Mouse (Mus musculus) embryonic facial prominence, embryonic 10.5 days (tissue): ENCODE measurements around the gene Auts2. TPM values are rescaled to one million over a fixed set of nuclear protein-coding genes. Genes with fewer than 3 reads are reported as not detected.

Experiments used
- DNase-seq: peaks from one replicate; pipeline ENCODE4 v3.0.0-alpha.2; 2017; ENCODE audit warnings: low spot score
- H3K27ac ChIP-seq: fragments of 300-500 bp; sonication (generic); replicated peaks from 2 replicates; pipeline ENCODE4 v1.5.1; 2016; ENCODE audit warnings: mild to moderate bottlenecking
- H3K27me3 ChIP-seq: fragments of 300-500 bp; sonication (generic); replicated peaks from 2 replicates; pipeline ENCODE4 v1.6.1; 2016; ENCODE audit warnings: low read depth, mild to moderate bottlenecking; ENCODE audit not compliant: poor library complexity, severe bottlenecking
- H3K36me3 ChIP-seq: fragments of 300-500 bp; sonication (generic); replicated peaks from 2 replicates; pipeline ENCODE4 v1.6.1; 2016; ENCODE audit warnings: mild to moderate bottlenecking, moderate library complexity
- H3K4me1 ChIP-seq: fragments of 300-500 bp; sonication (generic); 2 replicates; pipeline ENCODE4 v1.6.1; 2016
- H3K4me3 ChIP-seq: fragments of 300-500 bp; sonication (generic); 2 replicates; pipeline ENCODE4 v1.5.1; 2016; ENCODE audit warnings: mild to moderate bottlenecking, moderate library complexity
- H3K9me3 ChIP-seq: fragments of 300-500 bp; sonication (generic); 2 replicates; pipeline ENCODE4 v1.6.1; 2016; ENCODE audit warnings: mild to moderate bottlenecking
- WGBS: fragments of 180-500 bp; shearing (Covaris S2); methylation state at CpG from one replicate; pipeline ENCODE4 v1.1.7; 2016; 5-methylcytosine and 5-hydroxymethylcytosine counted together
- polyA plus RNA-seq: library from polyadenylated mRNA; unstranded; fragments of >200 nt; fragmentation: Nextera tagmentation; extraction: Ambion mirVana; gene quantifications from 2 replicates; pipeline ENCODE4 v1.2.1, GENCODE M21; 2016

The Auts2 gene
- polyA plus RNA-seq, 1 experiment from 2014 or later = 50.0 TPM

DNA sequence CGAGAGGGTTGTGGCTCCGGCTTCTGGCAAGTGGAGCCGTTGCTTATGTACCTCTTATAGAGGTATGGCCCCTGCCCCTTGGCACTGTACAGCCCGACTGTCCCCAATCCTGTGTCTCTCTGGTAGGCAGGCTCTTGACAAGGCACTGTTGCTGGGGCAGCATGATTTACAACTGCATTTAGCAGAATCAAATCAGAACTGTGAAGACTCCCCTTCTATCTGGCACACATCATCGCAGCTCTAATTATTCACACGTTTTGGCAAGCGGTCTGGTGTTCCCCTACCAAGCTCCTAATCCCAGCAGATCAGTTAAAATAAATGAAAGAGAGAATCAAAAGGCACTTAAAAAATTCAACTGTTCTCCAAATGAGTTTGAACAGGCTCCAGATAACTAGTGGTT, 835.7 kb downstream of the Auts2 start:
- no peak overlapping the region for H3K27ac ChIP-seq
- H3K9me3 ChIP-seq = 0 out of 2 replicates have a peak, but pooled peaks cover under 1% of the 10 kb centered on the region
- DNase-seq = no peak
- no peak overlapping the region for H3K4me3 ChIP-seq
- H3K36me3 ChIP-seq = no peaks in the 10 kb centered on the region
- WGBS = 89% methylated on average over 7 of the region's 7 CpGs
- 0 out of 2 replicates have a peak, but pooled peaks cover 5% of the 10 kb centered on the region for H3K27me3 ChIP-seq
- H3K4me1 ChIP-seq = 0 out of 2 replicates have a peak, but pooled peaks cover 10% of the 10 kb centered on the region

- Histone ChIP-seq H3K4me3 (no peak overlapping the region), H3K27ac (no peak overlapping the region), H3K9me3 (no peaks in the 10 kb centered on the region), H3K4me1 (0 out of 2 replicates have a peak, but pooled peaks cover 9% of the 10 kb centered on the region), H3K27me3 (peaks cover 5% of the 10 kb centered on the region; the same call in 1 of the 2 replicates), H3K36me3 (no peaks in the 10 kb centered on the region)
- WGBS = 85% methylated on average over 6 of the region's 6 CpGs
- DNase-seq = no peak
Observed at GRCm38 (mm10) chr5:131703729-131704128, 839.4 kb downstream of the Auts2 start.

- peaks cover 9% of the 10 kb centered on the region; the same call in 1 of the 2 replicates for H3K27me3 ChIP-seq
- no peak for DNase-seq
- H3K27ac ChIP-seq = no peak overlapping the region
- H3K4me1 ChIP-seq = 0 out of 2 replicates have a peak, but pooled peaks cover 9% of the 10 kb centered on the region
- H3K9me3 ChIP-seq = no peaks in the 10 kb centered on the region
- 91% methylated on average over 6 of the region's 6 CpGs for WGBS
- H3K36me3 ChIP-seq = no peaks in the 10 kb centered on the region
- H3K4me3 ChIP-seq = no peak overlapping the region
Observed at GRCm38 (mm10) chr5:131702840-131703392, 840.2 kb downstream of the Auts2 start.

GRCm38 (mm10) chr5:131698900-131699299, 844.2 kb downstream of the Auts2 start:
- 96% methylated on average over 7 of the region's 7 CpGs for WGBS
- Histone ChIP-seq H3K4me3 (no peak overlapping the region), H3K36me3 (no peaks in the 10 kb centered on the region), H3K27ac (no peak overlapping the region), H3K4me1 (peaks cover 20% of the 10 kb centered on the region), H3K9me3 (no peaks in the 10 kb centered on the region), H3K27me3 (peaks cover 28% of the 10 kb centered on the region)
- no peak for DNase-seq

GRCm38 (mm10) chr5:131690781-131691180, 852.4 kb downstream of the Auts2 start:
- DNase-seq = no peak
- H3K9me3 ChIP-seq = no peaks in the 10 kb centered on the region
- no peaks in the 10 kb centered on the region for H3K4me1 ChIP-seq
- H3K4me3 ChIP-seq = no peak overlapping the region
- H3K27me3 ChIP-seq = peaks cover 29% of the 10 kb centered on the region
- 69% methylated on average over 1 of the region's 1 CpGs for WGBS
- H3K36me3 ChIP-seq = no peaks in the 10 kb centered on the region
- no peak overlapping the region for H3K27ac ChIP-seq

GRCm38 (mm10) chr5:131686956-131687618, 856.1 kb downstream of the Auts2 start:
- WGBS = 83% methylated on average over 8 of the region's 8 CpGs
- peaks cover 5% of the 10 kb centered on the region for H3K36me3 ChIP-seq
- peaks cover 14% of the 10 kb centered on the region; the same call in 1 of the 2 replicates for H3K27me3 ChIP-seq
- DNase-seq = no peak
- H3K9me3 ChIP-seq = peaks cover 4% of the 10 kb centered on the region; the same call in 1 of the 2 replicates
- H3K27ac ChIP-seq = no peak overlapping the region
- no peak overlapping the region for H3K4me3 ChIP-seq
- no peaks in the 10 kb centered on the region for H3K4me1 ChIP-seq

DNA sequence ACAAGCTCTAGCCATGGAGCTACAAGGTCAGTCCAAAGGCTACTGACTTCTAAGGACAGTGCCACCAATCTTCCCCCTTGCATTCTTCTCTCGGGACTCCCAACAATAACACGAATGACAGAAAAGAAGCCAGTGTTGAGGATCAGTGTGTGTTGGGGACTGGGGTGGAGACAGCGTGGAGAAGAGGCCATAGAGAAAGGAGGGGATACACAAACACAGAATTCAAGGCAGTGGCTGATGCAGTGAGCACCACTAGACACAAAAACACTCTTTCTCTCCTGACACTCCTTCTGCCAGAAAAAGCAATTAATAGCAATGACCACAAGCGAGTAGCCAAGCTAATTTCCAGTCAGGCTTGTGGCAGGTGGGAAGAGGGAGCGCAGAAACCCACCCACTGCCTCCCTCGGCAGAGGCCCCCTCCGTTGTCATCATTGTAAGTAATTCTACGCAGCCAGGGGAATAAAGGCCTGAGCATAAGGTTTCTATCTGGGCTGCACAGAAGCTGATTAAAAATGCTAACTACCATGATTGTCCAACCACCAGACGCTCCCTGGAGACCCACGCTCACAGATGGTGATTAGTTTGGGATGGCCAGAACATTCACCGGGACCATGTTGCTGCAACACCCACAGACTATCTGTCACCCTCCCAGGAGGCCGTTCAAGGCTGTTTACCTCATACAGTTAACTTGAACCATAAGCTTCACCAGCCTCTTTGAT, 862.9 kb downstream of the Auts2 start:
- peaks cover 17% of the 10 kb centered on the region for H3K4me1 ChIP-seq
- no peak overlapping the region for H3K4me3 ChIP-seq
- 64% methylated on average over 12 of the region's 12 CpGs for WGBS
- peak; percentile 39 for DNase-seq
- peaks cover 4% of the 10 kb centered on the region; the same call in 1 of the 2 replicates for H3K9me3 ChIP-seq
- peaks cover 5% of the 10 kb centered on the region for H3K36me3 ChIP-seq
- H3K27ac ChIP-seq = 0 out of 2 replicates have a peak overlapping the region, but pooled peaks have one; percentile 8
- H3K27me3 ChIP-seq = peaks cover 16% of the 10 kb centered on the region; the same call in 1 of the 2 replicates

DNA sequence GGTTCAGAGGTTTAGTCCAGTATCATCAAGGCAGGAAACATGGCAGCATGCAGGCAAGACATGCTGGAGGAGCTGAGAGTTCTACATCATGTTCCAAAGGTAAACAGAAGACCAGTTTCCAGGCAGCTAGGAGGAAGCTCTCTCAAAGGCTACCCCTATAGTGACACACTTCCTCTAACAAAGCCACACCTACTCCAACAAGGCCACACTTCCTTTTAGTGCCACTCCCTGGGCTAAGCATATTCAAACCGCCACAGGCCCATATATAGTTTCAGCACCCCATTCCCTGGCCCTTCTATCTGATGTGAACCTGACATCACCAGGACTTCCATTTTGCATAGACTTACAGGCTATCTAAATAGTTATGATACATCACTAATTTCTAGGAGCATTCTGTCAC, 863.6 kb downstream of the Auts2 start:
- H3K27me3 ChIP-seq = peaks cover 16% of the 10 kb centered on the region; the same call in 1 of the 2 replicates
- WGBS = 82% methylated on average over 1 of the region's 1 CpGs
- no peak for DNase-seq
- H3K36me3 ChIP-seq = peaks cover 5% of the 10 kb centered on the region
- peaks cover 17% of the 10 kb centered on the region for H3K4me1 ChIP-seq
- no peak overlapping the region for H3K27ac ChIP-seq
- peaks cover 4% of the 10 kb centered on the region; the same call in 1 of the 2 replicates for H3K9me3 ChIP-seq
- H3K4me3 ChIP-seq = no peak overlapping the region

DNA sequence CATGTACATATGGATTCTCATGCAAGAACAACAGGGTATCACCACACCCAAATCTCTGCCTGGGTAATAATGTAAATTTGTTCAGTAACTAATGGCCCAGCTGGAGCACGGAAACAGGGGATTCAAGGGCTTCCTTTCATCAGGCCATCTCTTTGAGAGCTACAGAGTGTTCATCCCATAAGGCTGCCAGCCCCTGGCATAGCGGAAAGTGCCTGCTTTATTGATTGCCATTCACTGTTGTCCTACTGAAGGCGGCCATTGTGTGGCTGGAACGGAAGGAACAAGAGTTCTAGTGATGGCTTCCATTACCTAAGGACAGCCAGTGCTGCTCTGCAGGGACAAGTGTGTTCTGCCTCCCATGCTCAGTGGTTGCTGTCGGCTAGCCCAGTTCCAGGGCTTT, 865.6 kb downstream of the Auts2 start:
- Histone ChIP-seq H3K27ac (no peak overlapping the region), H3K4me3 (no peak overlapping the region), H3K9me3 (no peaks in the 10 kb centered on the region), H3K36me3 (no peaks in the 10 kb centered on the region), H3K4me1 (peaks cover 17% of the 10 kb centered on the region), H3K27me3 (peaks cover 14% of the 10 kb centered on the region; the same call in 1 of the 2 replicates)
- no peak for DNase-seq
- WGBS = 78% methylated on average over 5 of the region's 5 CpGs

- WGBS = 84% methylated on average over 4 of the region's 4 CpGs
- H3K27me3 ChIP-seq = 0 out of 2 replicates have a peak, but pooled peaks cover 6% of the 10 kb centered on the region
- no peak overlapping the region for H3K4me3 ChIP-seq
- H3K9me3 ChIP-seq = no peaks in the 10 kb centered on the region
- no peaks in the 10 kb centered on the region for H3K36me3 ChIP-seq
- H3K4me1 ChIP-seq = no peaks in the 10 kb centered on the region
- no peak overlapping the region for H3K27ac ChIP-seq
- DNase-seq = no peak
Observed at GRCm38 (mm10) chr5:131673696-131674095, 869.4 kb downstream of the Auts2 start.

DNA sequence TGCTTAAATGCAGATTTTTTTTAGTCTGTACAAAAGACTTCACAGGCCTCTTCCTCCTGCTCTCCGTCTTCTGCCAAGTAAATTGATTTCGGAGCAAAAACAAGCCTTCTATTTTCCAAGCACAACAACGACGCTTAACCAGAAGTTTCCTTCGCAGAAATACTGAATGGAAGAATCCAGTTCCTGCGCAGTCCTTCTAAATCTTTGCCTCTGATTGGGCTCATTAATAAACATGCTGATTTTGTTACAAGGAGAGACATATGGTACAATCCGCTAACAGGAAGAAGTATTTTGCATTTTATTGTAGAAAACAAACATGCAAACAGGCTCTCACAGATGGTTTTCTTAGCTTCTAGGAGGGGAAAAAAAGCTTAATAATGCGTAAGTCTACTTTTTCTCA, 878.1 kb downstream of the Auts2 start:
- DNase-seq = no peak
- Histone ChIP-seq H3K36me3 (no peaks in the 10 kb centered on the region), H3K27ac (no peak overlapping the region), H3K4me3 (no peak overlapping the region), H3K27me3 (0 out of 2 replicates have a peak, but pooled peaks cover 4% of the 10 kb centered on the region), H3K9me3 (peaks cover 3% of the 10 kb centered on the region), H3K4me1 (0 out of 2 replicates have a peak, but pooled peaks cover 4% of the 10 kb centered on the region)
- 89% methylated on average over 8 of the region's 8 CpGs for WGBS

DNA sequence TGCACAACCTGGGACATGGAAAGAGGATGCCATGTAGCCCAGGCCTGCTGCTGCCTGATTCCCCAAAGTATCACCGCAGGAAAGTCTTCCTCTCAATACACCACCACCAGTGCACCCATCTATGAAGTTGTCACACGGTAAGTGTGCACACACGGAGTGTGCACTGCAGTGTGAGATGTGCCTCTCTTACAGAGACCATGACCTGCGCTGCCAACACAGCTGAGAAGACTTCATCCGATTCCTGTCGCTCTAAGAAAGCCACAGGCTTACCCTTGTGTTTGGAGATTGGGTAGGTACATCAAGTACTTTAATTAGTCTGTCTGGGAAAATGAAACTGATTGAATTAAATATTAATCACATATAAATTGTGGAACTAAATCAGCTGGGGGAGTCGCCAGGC, 878.5 kb downstream of the Auts2 start:
- Histone ChIP-seq H3K9me3 (peaks cover 3% of the 10 kb centered on the region), H3K4me1 (0 out of 2 replicates have a peak, but pooled peaks cover 4% of the 10 kb centered on the region), H3K4me3 (no peak overlapping the region), H3K27me3 (0 out of 2 replicates have a peak, but pooled peaks cover 4% of the 10 kb centered on the region), H3K36me3 (no peaks in the 10 kb centered on the region), H3K27ac (no peak overlapping the region)
- WGBS = 90% methylated on average over 7 of the region's 7 CpGs
- DNase-seq = no peak
